Mouse (Mus musculus): ENCODE measurements around the gene Tulp2.
"Not testable (repeated sequence)": the region's sequence is repeated elsewhere in the genome, so short reads cannot be mapped to it uniquely, and the experiment has no call there.

Gene Tulp2

DNA sequence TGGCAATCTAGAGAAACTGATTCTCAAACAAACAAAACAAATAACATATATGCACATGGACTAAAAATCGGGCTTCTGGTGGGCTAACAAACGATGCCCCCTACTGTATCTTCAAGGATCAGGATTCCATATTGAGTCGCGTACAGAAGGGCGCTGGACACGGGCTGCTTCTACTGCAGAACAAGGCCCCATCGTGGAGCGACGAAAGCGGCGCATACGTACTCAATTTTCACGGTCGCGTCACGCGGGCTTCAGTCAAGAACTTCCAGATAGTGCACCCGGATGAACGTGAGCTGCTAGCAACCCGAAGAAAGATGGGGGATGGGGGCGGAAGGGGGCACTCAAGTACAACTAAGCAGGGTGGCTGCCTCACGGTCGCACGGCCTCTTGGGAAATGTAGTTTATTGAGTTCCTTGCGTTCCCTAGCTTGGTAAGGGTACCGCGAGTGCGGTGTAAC lies 40.1 kb downstream of the Tulp2 start:
- peak; percentile 56 for DNase-seq (ENCODE audit: low read depth, low spot score)

DNA sequence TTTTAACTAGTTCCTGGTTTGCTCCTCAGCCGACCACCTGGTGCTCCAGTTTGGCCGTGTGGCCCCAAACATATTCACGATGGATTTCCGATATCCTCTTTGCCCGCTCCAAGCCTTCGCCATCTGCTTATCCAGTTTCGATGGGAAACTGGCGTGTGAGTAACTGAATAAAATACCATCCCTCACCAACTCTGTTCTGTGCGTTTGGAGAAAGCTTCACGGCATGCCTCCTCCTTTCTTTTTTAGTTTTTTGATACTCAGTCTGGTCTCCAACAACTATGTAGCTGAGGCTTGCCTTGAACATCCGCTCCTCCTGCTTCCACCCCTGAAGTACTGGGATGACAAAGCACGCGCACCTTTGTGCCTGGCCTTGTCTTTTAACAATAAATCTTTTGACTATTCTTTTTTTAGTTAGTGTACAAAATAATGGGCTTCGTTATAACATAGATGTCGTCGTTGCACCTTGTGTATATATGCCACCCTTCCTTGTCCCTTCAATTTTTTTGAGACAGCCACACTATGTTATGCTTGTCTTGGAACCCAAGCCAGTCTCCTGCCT lies 40.6 kb downstream of the Tulp2 start:
- DNase-seq (ENCODE audit: low read depth, low spot score): no peak

DNA sequence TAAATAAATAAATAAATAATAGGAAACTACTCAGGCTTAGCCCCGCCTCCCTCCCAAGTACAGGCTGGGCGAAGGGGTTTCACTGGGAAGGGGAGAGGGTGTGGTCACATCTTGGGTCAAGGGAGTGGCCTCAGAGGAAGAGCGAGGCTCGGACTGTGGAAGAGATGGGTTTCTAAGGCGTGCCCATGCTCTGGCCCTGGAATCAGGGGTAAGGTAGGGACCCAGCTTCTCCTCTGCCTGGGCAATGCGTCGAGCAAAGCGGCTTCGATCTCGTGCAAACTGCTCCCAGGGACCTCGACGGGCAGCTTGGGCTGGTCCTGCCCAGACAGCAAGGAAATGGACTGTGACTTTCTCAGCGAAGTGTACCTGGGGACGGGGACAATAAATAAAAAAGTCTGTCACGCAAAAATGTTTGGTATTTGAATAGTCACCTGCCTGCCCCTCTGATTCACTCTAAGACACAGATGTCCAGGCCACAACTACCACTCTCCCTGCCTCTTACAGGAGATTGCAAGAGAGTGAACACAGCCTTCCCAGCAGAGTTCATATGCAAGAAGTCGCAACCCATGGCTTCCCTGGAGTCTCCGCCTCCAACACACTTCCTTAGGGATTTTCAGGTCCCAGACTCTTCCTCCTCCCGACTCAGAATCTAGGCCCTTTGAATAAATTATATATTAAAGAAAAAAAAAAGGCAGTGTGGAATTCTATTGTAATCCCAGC lies 41.4 kb downstream of the Tulp2 start:
- DNase-seq (ENCODE audit: low read depth, low spot score): peak; percentile 48

DNA sequence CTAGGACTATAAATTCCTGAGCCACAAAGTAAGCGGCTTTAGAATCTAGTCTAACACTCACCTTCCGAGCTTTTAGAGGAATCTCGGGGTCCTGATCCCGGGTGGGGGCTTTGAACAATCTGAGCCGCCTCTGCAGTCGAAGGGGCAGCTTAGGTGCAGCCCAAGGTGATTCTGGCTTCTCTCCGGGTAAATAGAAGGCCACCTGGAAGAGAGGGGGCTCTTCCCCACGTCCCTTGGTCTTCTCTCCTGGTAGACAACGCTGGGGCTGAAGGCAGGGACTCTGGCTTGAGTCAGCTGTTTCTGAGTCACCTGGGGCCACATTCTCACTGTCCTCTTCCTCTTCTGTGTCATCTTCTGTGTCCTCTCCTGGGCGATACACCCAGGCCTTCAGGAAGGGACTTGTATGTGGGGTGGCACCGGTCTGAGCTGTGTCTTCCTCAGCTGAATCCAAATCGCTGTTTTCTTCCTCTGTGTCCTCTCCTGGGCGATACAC lies 42.0 kb downstream of the Tulp2 start:
- no peak for DNase-seq (ENCODE audit: low read depth, low spot score)

DNA sequence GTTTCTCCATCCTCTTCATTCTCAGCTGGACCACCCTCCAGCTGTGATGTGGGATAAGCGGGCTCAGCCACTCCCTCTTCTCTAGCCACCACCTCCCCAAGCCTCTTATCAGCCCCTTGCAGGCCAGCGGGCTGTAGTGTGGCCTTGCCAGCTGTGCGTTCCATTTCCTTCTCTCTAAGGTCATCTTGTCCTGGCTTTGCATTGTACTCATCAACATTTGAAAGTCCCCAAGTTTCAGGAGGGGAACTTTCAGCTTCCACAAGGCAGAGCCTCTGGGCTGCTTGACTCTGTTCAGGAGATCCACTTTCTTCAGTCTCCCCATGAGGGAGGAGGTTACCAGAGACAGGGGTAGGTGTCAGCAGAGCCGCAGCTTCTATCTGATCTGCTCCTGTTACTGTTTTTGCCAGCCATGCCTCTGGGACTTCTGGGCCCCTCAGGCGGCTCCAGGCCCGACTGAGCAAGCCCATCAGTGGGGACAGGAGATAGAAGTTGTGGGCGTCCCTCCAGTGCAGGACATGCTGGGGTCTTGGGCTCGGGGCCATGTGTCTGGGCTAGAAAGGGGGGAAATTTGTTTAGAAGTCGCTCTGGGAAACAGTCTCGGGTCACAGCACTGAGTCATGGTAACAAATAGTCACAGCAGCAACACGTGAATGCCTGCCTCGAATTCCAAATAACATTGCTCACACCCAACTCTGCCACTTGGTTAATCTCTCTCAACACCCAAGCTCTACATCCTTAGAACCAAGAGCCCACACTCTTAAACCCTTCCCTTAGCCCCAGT lies 43.4 kb downstream of the Tulp2 start:
- peak; percentile 76 for DNase-seq (ENCODE audit: low read depth, low spot score)

DNA sequence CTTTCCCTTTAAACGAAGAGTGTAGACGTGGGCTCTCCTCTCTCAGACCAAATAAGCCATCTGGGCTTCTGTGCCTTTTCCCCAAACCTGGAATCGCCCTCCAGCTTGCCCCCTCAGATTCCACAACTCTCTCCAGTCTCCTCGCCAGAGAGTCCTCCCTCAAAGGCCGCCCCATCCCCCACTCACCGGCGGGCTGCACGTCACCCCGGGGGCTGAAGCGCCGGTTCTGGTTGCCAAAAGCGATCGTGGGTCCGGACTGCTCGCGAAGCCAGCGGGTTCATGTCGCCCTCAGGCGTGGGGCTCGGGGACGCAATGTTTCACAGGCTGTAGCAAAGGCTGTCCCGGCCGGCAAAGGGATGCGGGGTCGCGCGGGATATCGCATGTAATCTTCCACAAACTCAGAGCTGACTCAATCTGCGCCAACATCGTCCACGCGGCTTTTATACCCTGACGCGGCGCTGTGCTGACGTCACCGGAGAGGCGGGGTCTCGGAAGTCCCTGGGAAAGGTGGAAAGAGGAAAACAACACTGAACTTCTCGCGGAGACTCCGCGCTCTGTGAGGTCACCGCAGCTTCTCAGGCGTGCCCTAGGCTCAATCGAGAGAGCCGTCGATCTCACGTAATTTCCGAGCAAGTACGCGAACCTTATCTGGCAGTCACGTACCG lies 44.3 kb downstream of the Tulp2 start, which contains the start of the genes Ppp1r15a and Plekha4:
Ppp1r15a (minus strand) TSS at position 460 of the 665 bp plus-strand sequence.
Plekha4 (plus strand) TSS at position 522 of the 665 bp plus-strand sequence.
- peak; percentile 96 for DNase-seq (ENCODE audit: low read depth, low spot score)

DNA sequence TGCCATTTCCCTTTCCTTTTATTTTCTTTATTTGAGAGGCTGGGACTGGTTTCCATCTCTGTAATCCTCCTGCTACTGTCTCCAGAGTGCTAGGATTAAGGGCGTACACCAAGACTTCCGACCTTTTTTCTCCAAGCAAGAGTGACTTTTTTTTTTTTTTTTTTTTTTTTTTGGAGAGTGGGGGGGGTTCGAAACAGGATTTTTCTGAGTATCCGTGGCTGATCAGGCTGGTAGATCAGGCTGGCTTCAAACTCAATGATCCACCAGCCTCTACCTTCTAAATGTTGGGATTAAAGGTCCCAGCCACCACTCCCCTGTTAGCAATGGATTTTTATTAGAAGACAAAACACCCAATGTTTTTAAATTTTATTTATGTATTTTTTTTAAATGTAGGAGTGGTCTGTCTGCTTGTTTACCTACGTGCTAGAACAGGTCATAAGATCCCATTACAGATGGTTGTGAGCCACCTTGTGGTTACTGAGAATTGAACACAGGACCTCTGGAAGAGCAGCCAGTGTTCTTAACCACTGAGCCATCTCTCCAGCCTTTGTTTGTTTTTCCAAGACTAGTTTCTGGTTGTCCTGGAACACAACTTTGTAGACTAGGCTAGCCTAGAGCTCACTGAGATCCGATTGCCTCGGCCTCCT lies 44.9 kb downstream of the Tulp2 start:
- peak; percentile 62 for DNase-seq (ENCODE audit: low read depth, low spot score)

DNA sequence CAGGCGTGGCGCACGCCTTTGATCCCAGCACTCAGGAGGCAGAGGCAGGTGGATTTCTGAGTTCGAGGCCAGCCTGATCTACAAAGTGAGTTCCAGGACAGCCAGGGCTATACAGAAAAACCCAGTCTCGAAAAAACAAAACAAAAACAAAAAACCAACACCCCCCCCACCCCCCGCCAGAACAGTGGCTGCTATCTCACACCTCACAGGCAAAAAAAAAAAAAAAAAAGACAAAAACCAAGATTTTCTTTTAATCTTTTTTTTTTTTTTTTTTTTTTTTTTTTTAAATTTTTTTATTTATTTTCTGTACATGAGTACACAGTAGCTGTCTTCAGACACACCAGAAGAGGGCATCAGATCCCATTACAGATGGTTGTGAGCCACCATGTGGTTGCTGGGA lies 45.5 kb downstream of the Tulp2 start:
- DNase-seq (ENCODE audit: low read depth, low spot score): not testable (repeated sequence)

DNA sequence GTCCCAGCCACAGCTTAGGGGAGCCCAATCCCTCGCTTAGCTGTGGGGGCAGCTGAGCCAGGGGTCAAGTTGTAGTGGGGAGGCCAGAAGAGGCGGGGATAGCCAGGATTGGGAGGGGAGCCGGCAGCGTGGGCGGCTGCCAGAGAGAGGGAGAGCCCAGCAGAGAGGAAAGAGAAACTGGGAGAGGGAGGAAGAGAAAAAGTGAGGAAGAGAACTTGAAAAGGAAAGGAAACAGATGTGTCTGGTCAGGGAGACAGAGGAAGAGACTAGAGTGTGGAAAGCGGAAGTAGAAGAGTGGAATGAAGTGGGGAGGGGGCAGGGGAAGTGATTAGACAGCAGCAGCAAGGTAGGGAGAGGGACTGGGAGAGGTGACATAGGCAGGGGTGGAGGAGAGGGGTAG lies 47.8 kb downstream of the Tulp2 start:
- DNase-seq (ENCODE audit: low read depth, low spot score): no peak

DNA sequence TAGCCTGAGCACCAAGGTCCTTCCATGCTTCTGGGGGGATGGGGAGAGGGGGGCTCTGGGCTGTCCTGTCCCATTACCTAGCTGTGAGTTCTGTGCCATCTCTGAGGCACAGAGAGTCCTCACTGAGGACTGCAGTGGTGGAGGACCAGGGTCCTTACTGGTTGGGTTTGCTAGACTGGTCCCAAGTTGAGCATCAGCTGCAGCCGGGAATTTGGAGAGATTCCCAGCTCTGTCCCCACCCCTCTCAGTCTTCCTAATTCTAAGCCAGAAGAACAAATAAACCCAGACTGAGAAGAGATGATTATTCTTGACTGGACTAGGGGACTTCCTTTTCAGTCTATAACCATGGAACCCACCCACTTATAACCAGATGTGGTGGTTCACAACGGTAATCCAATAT lies 49.0 kb downstream of the Tulp2 start:
- DNase-seq (ENCODE audit: low read depth, low spot score): no peak

DNA sequence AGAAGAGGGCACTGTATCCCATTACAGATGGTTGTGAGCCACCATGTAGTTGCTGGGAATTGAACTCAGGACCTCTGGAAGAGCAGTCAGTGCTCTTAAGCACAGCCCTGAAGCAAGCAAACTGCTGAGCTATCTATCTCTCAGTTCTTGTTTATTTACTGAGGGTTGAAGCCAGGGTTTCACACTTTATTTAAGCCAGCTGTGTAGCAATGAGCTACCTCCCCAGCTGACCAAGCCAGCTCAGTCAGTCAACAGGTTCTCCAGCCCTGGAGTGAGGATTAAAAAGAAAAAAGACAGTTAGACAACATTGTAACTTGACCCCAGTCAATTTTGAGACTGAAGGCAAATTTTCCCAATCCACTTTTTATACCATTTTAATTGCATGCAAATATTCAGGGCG lies 54.0 kb downstream of the Tulp2 start:
- DNase-seq (ENCODE audit: low read depth, low spot score): no peak

DNA sequence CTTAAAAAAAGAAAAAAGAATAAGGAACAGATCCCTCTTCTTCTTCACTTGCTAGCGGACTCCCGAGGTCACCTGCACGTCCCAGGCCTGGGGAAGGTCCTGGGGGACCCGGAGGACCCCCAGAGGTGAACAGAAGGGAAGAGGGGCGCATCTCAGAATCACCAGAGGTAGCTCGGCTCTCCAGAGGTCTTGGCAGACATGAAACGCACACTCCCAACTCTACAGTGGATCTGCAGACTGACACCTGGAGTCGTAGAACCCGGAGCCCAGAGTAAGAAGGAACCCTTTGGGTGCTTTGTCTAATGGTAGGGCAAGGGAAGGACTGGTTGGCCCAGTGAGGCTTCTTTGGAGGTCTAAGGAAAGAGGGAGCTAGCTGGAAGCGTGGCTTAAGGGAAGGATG lies 55.9 kb downstream of the Tulp2 start:
- no peak for DNase-seq (ENCODE audit: low read depth, low spot score)

DNA sequence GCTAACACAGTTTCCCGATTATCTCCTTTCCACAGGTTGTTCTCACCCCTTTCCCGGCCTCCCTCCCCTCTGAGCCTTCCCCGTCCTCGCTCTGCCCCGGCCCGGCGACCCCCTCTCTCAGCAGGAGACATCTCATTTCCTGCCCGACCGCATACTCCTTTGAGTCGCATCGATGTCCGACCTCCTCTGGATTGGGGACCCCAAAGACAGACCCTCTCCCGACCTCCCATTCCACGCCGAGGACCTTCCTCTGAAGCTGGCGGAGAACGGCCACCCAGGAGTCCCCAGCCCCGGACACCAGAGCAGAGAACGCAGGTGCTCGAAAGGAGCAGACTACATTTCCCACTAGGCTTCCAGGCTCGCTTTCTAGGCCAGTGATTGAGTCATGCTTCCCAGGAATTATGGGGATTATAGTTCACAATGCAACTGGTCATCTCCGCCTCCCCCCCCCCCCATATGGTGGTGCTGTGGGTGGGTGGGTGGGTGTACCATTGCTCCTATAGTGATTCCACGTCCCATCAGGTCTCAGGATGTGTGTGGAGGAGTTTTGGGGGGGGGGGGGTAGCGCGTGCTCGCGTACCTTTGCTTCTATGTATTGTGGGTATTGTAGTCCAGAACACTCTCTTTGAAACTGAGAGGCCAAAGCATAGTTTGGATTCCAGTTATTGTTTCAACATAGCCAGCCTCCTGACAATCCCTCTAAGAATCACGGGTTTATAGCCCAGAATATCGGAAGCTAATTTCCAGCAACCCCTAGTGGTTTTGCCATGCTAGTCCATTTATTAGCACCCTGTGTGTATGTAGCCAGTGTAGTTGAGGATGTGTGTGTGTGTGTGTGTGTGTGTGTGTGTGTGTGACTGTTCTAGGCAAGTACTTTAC lies 56.7 kb downstream of the Tulp2 start:
- no peak for DNase-seq (ENCODE audit: low read depth, low spot score)

DNA sequence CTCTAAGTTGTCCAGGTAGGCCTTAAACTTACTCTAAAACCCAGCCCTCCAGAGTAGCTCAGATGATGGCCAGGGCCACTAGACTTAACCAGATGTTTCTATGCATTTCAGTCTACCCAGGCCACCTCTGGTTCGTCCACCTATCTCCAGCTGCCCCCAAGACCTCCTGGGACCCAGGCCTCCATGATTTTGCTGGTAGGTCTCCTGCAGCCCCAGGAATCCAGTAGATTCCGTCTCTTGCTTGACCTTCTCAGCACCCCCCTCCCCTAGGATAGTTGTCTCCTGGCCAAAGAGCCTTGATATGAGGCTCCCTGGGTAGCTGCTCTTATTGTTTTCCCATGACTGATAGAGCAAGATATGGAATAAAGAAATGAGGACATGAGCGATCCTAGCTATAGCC lies 57.4 kb downstream of the Tulp2 start:
- DNase-seq (ENCODE audit: low read depth, low spot score): no peak

DNA sequence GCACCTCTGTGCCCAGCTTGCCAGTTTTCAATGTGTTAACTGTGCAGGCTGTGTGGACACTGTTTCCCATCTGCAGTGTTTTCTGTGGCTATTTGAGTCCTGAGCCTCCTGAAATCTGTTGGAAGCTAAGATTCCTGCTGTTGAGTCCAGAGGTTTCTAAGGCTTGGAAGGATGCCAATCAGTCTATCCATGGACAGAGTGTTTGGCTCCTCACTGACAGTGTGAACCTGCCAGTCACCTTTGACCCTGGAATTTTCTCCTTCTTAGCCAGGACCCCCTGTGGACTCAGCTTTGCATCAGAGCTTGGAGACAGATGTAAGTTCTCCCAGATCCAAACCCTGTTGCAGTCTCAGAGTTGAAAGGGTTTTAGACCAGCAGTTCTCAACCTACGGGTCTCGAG lies 58.5 kb downstream of the Tulp2 start:
- DNase-seq (ENCODE audit: low read depth, low spot score): no peak

DNA sequence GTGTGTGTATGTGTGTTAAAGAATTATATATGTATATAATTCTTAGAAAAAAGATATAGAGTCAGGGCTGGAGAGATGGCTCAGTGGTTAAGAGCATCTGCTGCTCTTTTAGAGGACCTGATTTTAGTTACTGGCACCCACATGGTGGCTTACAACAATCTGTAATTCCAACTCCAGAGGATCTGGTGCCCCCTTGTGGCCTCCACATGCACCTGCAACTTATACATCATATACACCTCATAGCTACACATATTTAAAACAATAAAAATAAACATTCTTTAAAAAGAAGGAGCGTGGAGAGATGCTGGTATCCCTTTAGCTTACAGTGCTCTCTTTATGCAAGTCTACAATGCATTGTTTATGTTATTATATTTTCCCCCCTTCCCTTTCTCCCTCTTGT lies 62.8 kb downstream of the Tulp2 start:
- DNase-seq (ENCODE audit: low read depth, low spot score): no peak

DNA sequence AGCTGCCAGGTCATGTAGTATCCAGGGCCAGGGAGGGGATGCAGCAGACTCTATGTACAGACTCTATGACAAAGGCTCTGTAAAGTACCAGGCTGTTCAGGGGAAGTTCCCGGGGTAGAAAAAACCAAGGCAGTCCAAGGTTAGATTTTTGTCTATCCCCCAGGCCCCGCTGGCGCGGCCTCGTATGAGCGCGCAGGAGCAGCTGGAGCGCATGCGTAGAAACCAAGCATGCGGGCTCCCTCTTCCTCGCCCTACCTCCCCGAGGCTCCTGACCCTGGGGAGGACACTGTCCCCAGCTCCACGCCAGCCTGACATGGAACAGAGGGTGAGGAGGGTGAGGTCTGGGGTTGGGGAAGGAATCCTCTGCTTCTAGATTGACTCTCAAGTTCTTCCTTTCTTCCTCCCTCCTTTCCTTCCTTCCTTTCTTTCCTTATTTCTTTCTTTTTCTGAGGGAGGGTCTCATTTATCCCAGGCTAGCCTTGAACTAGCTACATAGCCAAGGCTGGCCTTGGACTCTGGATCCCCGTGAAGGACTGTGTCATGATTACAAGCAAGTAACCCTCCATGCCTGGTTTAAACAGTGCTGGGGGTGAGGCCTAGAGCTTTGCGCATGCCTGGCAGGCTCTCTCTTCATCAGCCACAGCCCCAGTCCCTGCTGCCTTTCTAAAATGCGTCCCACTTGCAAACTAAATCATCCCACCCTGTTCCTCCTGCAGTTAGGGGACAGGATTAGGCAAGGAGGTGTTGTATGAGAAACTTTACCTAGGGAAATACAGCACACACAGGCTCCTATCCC lies 68.2 kb downstream of the Tulp2 start:
- no peak for DNase-seq (ENCODE audit: low read depth, low spot score)

DNA sequence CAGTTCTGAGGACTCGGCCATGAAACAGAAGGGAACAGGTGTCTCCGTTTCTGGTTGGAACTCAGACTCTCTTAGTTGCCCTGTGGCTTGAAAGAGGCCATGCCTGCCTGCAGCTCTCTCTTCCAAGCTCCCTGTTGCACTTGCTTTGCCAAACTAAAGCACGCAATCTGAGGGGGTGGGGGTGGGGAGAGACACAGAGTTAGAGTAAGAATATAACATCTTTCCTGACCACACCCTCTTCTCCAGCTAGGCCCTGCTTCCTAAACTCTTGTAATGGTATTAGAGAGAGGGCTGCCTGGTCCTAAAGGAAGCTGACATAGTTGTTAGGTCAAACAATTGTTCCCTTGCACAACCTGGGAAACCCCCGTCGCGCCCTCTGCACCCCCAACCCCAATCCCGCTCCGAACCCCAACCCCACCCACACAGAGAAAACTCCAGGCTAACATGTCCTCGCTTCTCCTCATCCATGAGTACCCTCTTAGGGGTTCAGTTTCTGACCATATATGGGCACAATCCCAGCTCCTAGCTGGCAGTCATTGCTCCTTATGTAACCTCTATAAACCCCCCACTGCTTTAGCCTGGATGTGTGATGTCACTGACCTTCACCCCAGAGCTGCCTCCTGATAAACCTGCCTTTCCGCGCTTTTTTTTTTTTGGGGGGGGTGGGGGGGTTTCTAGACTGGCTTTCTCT lies 69.3 kb downstream of the Tulp2 start:
- DNase-seq (ENCODE audit: low read depth, low spot score): no peak

DNA sequence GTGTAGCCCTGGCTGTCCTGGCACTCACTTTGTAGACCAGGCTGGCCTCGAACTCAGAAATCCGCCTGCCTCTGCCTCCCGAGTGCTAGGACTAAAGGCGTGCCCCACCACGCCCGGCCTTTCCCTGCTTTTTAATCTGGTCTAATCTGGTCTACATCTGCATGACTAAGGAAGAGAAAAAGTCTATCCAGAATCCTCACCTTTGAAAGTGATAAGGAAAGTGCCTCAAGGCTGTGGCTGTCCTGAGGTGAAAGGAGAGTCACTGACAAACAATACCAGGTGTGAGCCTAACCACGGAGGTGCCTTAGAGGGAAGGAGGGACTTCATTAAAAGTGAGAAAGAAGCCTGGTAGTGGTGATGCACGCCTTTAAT lies 69.8 kb downstream of the Tulp2 start:
- DNase-seq (ENCODE audit: low read depth, low spot score): no peak
